Mouse (Mus musculus): ENCODE measurements around the gene Col2a1.
A peak's percentile ranks its signal among the peaks of the same experiment; 100 is the strongest.

The Col2a1 gene

GRCm38 (mm10) chr15:97963989-97964835, 40.3 kb downstream of the Col2a1 start, which contains the start of gene Tmem106c:
Gene Tmem106c (plus strand): TSS chr15:97964200.
- DNase-seq (ENCODE audit: extremely low read depth, insufficient read length, low spot score): peak; percentile 93

- DNase-seq (ENCODE audit: extremely low read depth, insufficient read length, low spot score): no peak
Measured at GRCm38 (mm10) chr15:97963329-97963988, 41.0 kb downstream of the Col2a1 start.

GRCm38 (mm10) chr15:97956416-97956815, 48.1 kb downstream of the Col2a1 start:
- DNase-seq (ENCODE audit: extremely low read depth, insufficient read length, low spot score): no peak

- no peak for DNase-seq (ENCODE audit: extremely low read depth, insufficient read length, low spot score)
Measured at GRCm38 (mm10) chr15:97955742-97956141, 48.8 kb downstream of the Col2a1 start.

- DNase-seq (ENCODE audit: extremely low read depth, insufficient read length, low spot score): no peak
Measured at GRCm38 (mm10) chr15:97955286-97955685, 49.2 kb downstream of the Col2a1 start.

- no peak for DNase-seq (ENCODE audit: extremely low read depth, insufficient read length, low spot score)
Measured at GRCm38 (mm10) chr15:97954671-97955070, 49.8 kb downstream of the Col2a1 start.

- DNase-seq (ENCODE audit: extremely low read depth, insufficient read length, low spot score): peak; percentile 36
Measured at GRCm38 (mm10) chr15:97952889-97953189, 51.7 kb downstream of the Col2a1 start.

- peak; percentile 74 for DNase-seq (ENCODE audit: extremely low read depth, insufficient read length, low spot score)
Measured at GRCm38 (mm10) chr15:97952137-97952888, 52.2 kb downstream of the Col2a1 start.

- no peak for DNase-seq (ENCODE audit: extremely low read depth, insufficient read length, low spot score)
Measured at GRCm38 (mm10) chr15:97950240-97950639, 54.3 kb downstream of the Col2a1 start.

- no peak for DNase-seq (ENCODE audit: extremely low read depth, insufficient read length, low spot score)
Measured at GRCm38 (mm10) chr15:97949706-97950105, 54.8 kb downstream of the Col2a1 start.

- DNase-seq (ENCODE audit: extremely low read depth, insufficient read length, low spot score): no peak
Measured at GRCm38 (mm10) chr15:97948720-97949119, 55.8 kb downstream of the Col2a1 start.

- DNase-seq (ENCODE audit: extremely low read depth, insufficient read length, low spot score): no peak
Measured at GRCm38 (mm10) chr15:97945656-97946315, 58.7 kb downstream of the Col2a1 start.

GRCm38 (mm10) chr15:97944919-97945574, 59.4 kb downstream of the Col2a1 start:
- DNase-seq (ENCODE audit: extremely low read depth, insufficient read length, low spot score): no peak

GRCm38 (mm10) chr15:97943356-97943755, 61.1 kb downstream of the Col2a1 start:
- no peak for DNase-seq (ENCODE audit: extremely low read depth, insufficient read length, low spot score)

GRCm38 (mm10) chr15:97942538-97942937, 62.0 kb downstream of the Col2a1 start:
- no peak for DNase-seq (ENCODE audit: extremely low read depth, insufficient read length, low spot score)

GRCm38 (mm10) chr15:97941306-97941705, 63.2 kb downstream of the Col2a1 start:
- DNase-seq (ENCODE audit: extremely low read depth, insufficient read length, low spot score): no peak

GRCm38 (mm10) chr15:97940088-97940487, 64.4 kb downstream of the Col2a1 start:
- DNase-seq (ENCODE audit: extremely low read depth, insufficient read length, low spot score): no peak

GRCm38 (mm10) chr15:97938580-97938979, 65.9 kb downstream of the Col2a1 start:
- peak; percentile 33 for DNase-seq (ENCODE audit: extremely low read depth, insufficient read length, low spot score)

GRCm38 (mm10) chr15:97932441-97932840, 72.1 kb downstream of the Col2a1 start:
- no peak for DNase-seq (ENCODE audit: extremely low read depth, insufficient read length, low spot score)

- DNase-seq (ENCODE audit: extremely low read depth, insufficient read length, low spot score): no peak
Measured at GRCm38 (mm10) chr15:97929259-97929824, 75.2 kb downstream of the Col2a1 start.

All from 3134 (cell line).